Mouse (Mus musculus): ENCODE results near the gene Usp54.

Usp54 gene

DNA sequence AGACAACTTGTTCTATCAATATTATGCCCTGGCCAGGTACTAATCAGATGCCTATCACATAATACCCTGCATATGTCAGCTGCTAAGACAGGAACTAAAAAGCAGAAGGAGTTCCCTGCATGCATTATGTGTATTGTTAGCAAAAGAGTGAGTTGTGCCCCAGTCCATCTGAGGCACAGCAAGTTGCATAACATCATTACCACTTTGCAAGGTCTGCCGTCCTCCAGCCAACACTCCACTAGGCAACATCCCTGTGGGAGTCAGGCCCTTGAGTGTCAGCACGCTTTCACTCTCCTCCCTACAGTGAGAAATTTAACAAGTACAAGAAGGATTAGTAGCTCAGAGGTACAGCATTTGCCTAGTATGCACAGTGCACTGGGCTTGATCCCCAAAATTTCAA lies 132.4 kb downstream of the Usp54 start:
- DNase-seq (ENCODE audit: extremely low spot score, low spot score) = no peak

DNA sequence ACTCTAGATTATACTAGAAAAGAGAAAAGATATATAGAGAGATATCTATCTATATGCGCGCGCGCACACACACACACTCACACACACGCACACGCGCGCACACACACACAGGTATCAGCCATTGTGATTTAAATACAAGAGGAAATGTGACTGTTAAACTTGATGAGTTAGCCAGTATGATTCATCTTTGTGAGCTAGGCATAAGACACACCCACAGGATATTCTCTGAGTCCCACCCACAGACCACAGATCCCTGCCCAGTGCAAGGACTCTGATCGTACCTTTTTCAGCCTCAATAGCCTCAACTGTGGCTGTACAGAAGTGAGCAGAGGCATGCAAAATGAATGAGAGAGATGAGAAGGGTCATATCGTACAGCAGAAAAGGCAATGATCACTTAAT lies 137.9 kb downstream of the Usp54 start:
- DNase-seq (ENCODE audit: extremely low spot score, low spot score) = no peak

DNA sequence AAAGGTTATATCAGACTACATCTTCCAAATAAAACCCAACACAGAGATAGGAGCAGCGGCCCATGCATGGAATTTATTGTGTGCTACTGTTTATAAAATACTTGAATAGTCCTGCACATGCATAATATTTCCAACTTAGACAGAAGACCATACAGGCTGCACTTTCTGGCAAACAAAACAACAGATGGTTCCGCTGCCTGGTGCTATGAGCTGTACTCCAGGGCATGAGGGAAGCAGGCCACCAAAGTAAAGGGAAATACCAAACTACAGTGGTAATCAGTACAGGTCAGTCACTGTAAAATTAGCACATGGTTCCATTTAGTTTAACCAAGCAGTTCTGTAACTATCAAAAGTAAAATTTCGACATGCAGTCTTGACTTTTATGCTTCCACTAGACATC lies 140.9 kb downstream of the Usp54 start:
- no peak for DNase-seq (ENCODE audit: extremely low spot score, low spot score)
